Mouse (Mus musculus): Measurements from ENCODE around the gene Fmo6. TPM values are rescaled to one million over a fixed set of nuclear protein-coding genes. Genes with fewer than 3 reads are reported as not detected.

Gene Fmo6
- total RNA-seq (2012; rRNA removed) = not detected in 2 replicates

GRCm38 (mm10) chr1:162937415-162937814, at the start of gene Fmo6:
TSS of gene Fmo6 (minus strand) at chr1:162937515.
- Histone ChIP-seq H3K4me3 (ENCODE audit: insufficient read depth in 1 of 2, low read depth in 1 of 2, low read length in 2 of 2, poor library complexity in 1 of 2, severe bottlenecking in 1 of 2) (no peak within 1 kb of the TSS), H3K27ac (ENCODE audit: insufficient read depth, low read depth, low read length, poor library complexity, severe bottlenecking) (no peak within 1 kb of the TSS), H3K9me3 (ENCODE audit: control insufficient read depth, insufficient read depth, low read depth, low read length) (no peaks in the 10 kb centered on the region), H3K9ac (ENCODE audit: insufficient read depth, low read depth, low read length, poor library complexity, severe bottlenecking) (no peak within 1 kb of the TSS), H3K36me3 (ENCODE audit: control insufficient read depth, insufficient read depth, low read length, poor library complexity, severe bottlenecking) (no peaks in the 10 kb centered on the region), H3K4me1 (ENCODE audit: control insufficient read depth in 2 of 2, insufficient read depth in 2 of 2, low read length in 2 of 2, poor library complexity in 1 of 2) (no peaks in the 10 kb centered on the region)
- in situ Hi-C loops (cut with MboI; ENCODE audit: low sequenced_read_pairs in 2 of 2, unreplicated experiment in 2 of 2) = no loop called here
- no peak for TF ChIP-seq MAFK (IDR thresholded peaks at IDR 0.05; ENCODE audit: insufficient read depth, low read depth, low read length)
- no peak for TF ChIP-seq CHD2 (IDR thresholded peaks at IDR 0.05; ENCODE audit: low read depth, low read length)
- no peak for TF ChIP-seq ZC3H11A (IDR thresholded peaks at IDR 0.05; ENCODE audit: borderline replicate concordance, low read depth, low read length)
- TF ChIP-seq ZNF384 (IDR thresholded peaks at IDR 0.05; ENCODE audit: low read depth, low read length) = no peak
- no peak for DNase-seq (ENCODE audit: low read depth, low spot score)

GRCm38 (mm10) chr1:162986777-162987176, 49.5 kb upstream of the Fmo6 start:
- in situ Hi-C loops (cut with MboI; ENCODE audit: low sequenced_read_pairs in 2 of 2, unreplicated experiment in 2 of 2) = no loop called here
- Histone ChIP-seq H3K9me3 (ENCODE audit: control insufficient read depth, insufficient read depth, low read depth, low read length) (no peaks in the 10 kb centered on the region), H3K36me3 (ENCODE audit: control insufficient read depth, insufficient read depth, low read length, poor library complexity, severe bottlenecking) (no peaks in the 10 kb centered on the region)

GRCm38 (mm10) chr1:162986121-162986748, 48.9 kb upstream of the Fmo6 start:
- no peak overlapping the region for H3K9ac ChIP-seq (ENCODE audit: insufficient read depth, low read depth, low read length, poor library complexity, severe bottlenecking)
- no peaks in the 10 kb centered on the region for H3K36me3 ChIP-seq (ENCODE audit: control insufficient read depth, insufficient read depth, low read length, poor library complexity, severe bottlenecking)
- no peaks in the 10 kb centered on the region for H3K9me3 ChIP-seq (ENCODE audit: control insufficient read depth, insufficient read depth, low read depth, low read length)
- no peak overlapping the region for H3K4me3 ChIP-seq (ENCODE audit: insufficient read depth in 1 of 2, low read depth in 1 of 2, low read length in 2 of 2, poor library complexity in 1 of 2, severe bottlenecking in 1 of 2)
- H3K27ac ChIP-seq (ENCODE audit: insufficient read depth, low read depth, low read length, poor library complexity, severe bottlenecking) = no peak overlapping the region
- TF ChIP-seq ZC3H11A (IDR thresholded peaks at IDR 0.05; ENCODE audit: borderline replicate concordance, low read depth, low read length) (no peak), CHD2 (IDR thresholded peaks at IDR 0.05; ENCODE audit: low read depth, low read length) (no peak), HCFC1 (IDR thresholded peaks at IDR 0.05; ENCODE audit: borderline replicate concordance, insufficient read depth, low read length) (no peak), MAFK (IDR thresholded peaks at IDR 0.05; ENCODE audit: insufficient read depth, low read depth, low read length) (no peak), ZNF384 (IDR thresholded peaks at IDR 0.05; ENCODE audit: low read depth, low read length) (no peak)
- in situ Hi-C loops (cut with MboI; ENCODE audit: low sequenced_read_pairs in 2 of 2, unreplicated experiment in 2 of 2) = no loop called here
- H3K4me1 ChIP-seq (ENCODE audit: control insufficient read depth in 2 of 2, insufficient read depth in 2 of 2, low read length in 2 of 2, poor library complexity in 1 of 2) = no peaks in the 10 kb centered on the region
- DNase-seq (ENCODE audit: low read depth, low spot score) = no peak

More at GRCm38 (mm10) chr1:162986777-162987176, 49.5 kb upstream of the Fmo6 start:
- Histone ChIP-seq H3K4me1 (ENCODE audit: control insufficient read depth in 2 of 2, insufficient read depth in 2 of 2, low read length in 2 of 2, poor library complexity in 1 of 2) (no peaks in the 10 kb centered on the region), H3K27ac (ENCODE audit: insufficient read depth, low read depth, low read length, poor library complexity, severe bottlenecking) (no peak overlapping the region), H3K9ac (ENCODE audit: insufficient read depth, low read depth, low read length, poor library complexity, severe bottlenecking) (no peak overlapping the region), H3K4me3 (ENCODE audit: insufficient read depth in 1 of 2, low read depth in 1 of 2, low read length in 2 of 2, poor library complexity in 1 of 2, severe bottlenecking in 1 of 2) (no peak overlapping the region)
- TF ChIP-seq ZNF384 (IDR thresholded peaks at IDR 0.05; ENCODE audit: low read depth, low read length) (no peak), MAFK (IDR thresholded peaks at IDR 0.05; ENCODE audit: insufficient read depth, low read depth, low read length) (no peak)
- no peak for DNase-seq (ENCODE audit: low read depth, low spot score)

GRCm38 (mm10) chr1:162984428-162984827, 47.1 kb upstream of the Fmo6 start, which contains the start of gene Fmo3:
TSS of gene Fmo3 (minus strand) at chr1:162984528.
- Histone ChIP-seq H3K27ac (ENCODE audit: insufficient read depth, low read depth, low read length, poor library complexity, severe bottlenecking) (no peak within 1 kb of the TSS), H3K9ac (ENCODE audit: insufficient read depth, low read depth, low read length, poor library complexity, severe bottlenecking) (no peak within 1 kb of the TSS), H3K4me1 (ENCODE audit: control insufficient read depth in 2 of 2, insufficient read depth in 2 of 2, low read length in 2 of 2, poor library complexity in 1 of 2) (no peaks in the 10 kb centered on the region), H3K9me3 (ENCODE audit: control insufficient read depth, insufficient read depth, low read depth, low read length) (no peaks in the 10 kb centered on the region), H3K4me3 (ENCODE audit: insufficient read depth in 1 of 2, low read depth in 1 of 2, low read length in 2 of 2, poor library complexity in 1 of 2, severe bottlenecking in 1 of 2) (no peak within 1 kb of the TSS), H3K36me3 (ENCODE audit: control insufficient read depth, insufficient read depth, low read length, poor library complexity, severe bottlenecking) (no peaks in the 10 kb centered on the region)
- no peak for TF ChIP-seq ZC3H11A (IDR thresholded peaks at IDR 0.05; ENCODE audit: borderline replicate concordance, low read depth, low read length)
- TF ChIP-seq ZNF384 (IDR thresholded peaks at IDR 0.05; ENCODE audit: low read depth, low read length) = no peak
- no peak for TF ChIP-seq MAFK (IDR thresholded peaks at IDR 0.05; ENCODE audit: insufficient read depth, low read depth, low read length)
- TF ChIP-seq HCFC1 (IDR thresholded peaks at IDR 0.05; ENCODE audit: borderline replicate concordance, insufficient read depth, low read length) = no peak
- TF ChIP-seq CHD2 (IDR thresholded peaks at IDR 0.05; ENCODE audit: low read depth, low read length) = no peak
- in situ Hi-C loops (cut with MboI; ENCODE audit: low sequenced_read_pairs in 2 of 2, unreplicated experiment in 2 of 2) = no loop called here
- no peak for DNase-seq (ENCODE audit: low read depth, low spot score)

- Histone ChIP-seq H3K9ac (ENCODE audit: insufficient read depth, low read depth, low read length, poor library complexity, severe bottlenecking) (no peak overlapping the region), H3K9me3 (ENCODE audit: control insufficient read depth, insufficient read depth, low read depth, low read length) (no peaks in the 10 kb centered on the region), H3K4me1 (ENCODE audit: control insufficient read depth in 2 of 2, insufficient read depth in 2 of 2, low read length in 2 of 2, poor library complexity in 1 of 2) (no peaks in the 10 kb centered on the region), H3K4me3 (ENCODE audit: insufficient read depth in 1 of 2, low read depth in 1 of 2, low read length in 2 of 2, poor library complexity in 1 of 2, severe bottlenecking in 1 of 2) (no peak overlapping the region), H3K27ac (ENCODE audit: insufficient read depth, low read depth, low read length, poor library complexity, severe bottlenecking) (no peak overlapping the region), H3K36me3 (ENCODE audit: control insufficient read depth, insufficient read depth, low read length, poor library complexity, severe bottlenecking) (no peaks in the 10 kb centered on the region)
- no peak for TF ChIP-seq MAFK (IDR thresholded peaks at IDR 0.05; ENCODE audit: insufficient read depth, low read depth, low read length)
- TF ChIP-seq HCFC1 (IDR thresholded peaks at IDR 0.05; ENCODE audit: borderline replicate concordance, insufficient read depth, low read length) = no peak
- no peak for TF ChIP-seq CHD2 (IDR thresholded peaks at IDR 0.05; ENCODE audit: low read depth, low read length)
- TF ChIP-seq ZC3H11A (IDR thresholded peaks at IDR 0.05; ENCODE audit: borderline replicate concordance, low read depth, low read length) = no peak
- TF ChIP-seq ZNF384 (IDR thresholded peaks at IDR 0.05; ENCODE audit: low read depth, low read length) = no peak
- no peak for DNase-seq (ENCODE audit: low read depth, low spot score)
- in situ Hi-C loops (cut with MboI; ENCODE audit: low sequenced_read_pairs in 2 of 2, unreplicated experiment in 2 of 2) = no loop called here
Measured at GRCm38 (mm10) chr1:162963556-162963955, 26.2 kb upstream of the Fmo6 start.
